Mouse (Mus musculus): ENCODE results near the gene Osbp. TPM values are rescaled to one million over a fixed set of nuclear protein-coding genes. Genes with fewer than 3 reads are reported as not detected.
A peak's percentile ranks its signal among the peaks of the same experiment; 100 is the strongest.

Gene Osbp
- total RNA-seq, 1 experiment from 2014 or later, result 35.0 TPM

- ATAC-seq (replicated peaks in 1 of 2; ENCODE audit: insufficient read depth in 1 of 2, low FRiP score in 2 of 2, low TSS enrichment in 1 of 2, low read depth in 1 of 2, poor library complexity in 2 of 2, severe bottlenecking in 2 of 2), result no peak
These were observed 40.7 kb downstream of the Osbp start for GRCm38 (mm10) chr19:12006361-12006947.

GRCm38 (mm10) chr19:12007105-12007931, 41.6 kb downstream of the Osbp start:
- ATAC-seq (replicated peaks in 1 of 2; ENCODE audit: insufficient read depth in 1 of 2, low FRiP score in 2 of 2, low TSS enrichment in 1 of 2, low read depth in 1 of 2, poor library complexity in 2 of 2, severe bottlenecking in 2 of 2), result no peak

- ATAC-seq (replicated peaks in 1 of 2; ENCODE audit: insufficient read depth in 1 of 2, low FRiP score in 2 of 2, low TSS enrichment in 1 of 2, low read depth in 1 of 2, poor library complexity in 2 of 2, severe bottlenecking in 2 of 2), result no peak
These were observed 43.0 kb downstream of the Osbp start for GRCm38 (mm10) chr19:12008410-12009380.

DNA sequence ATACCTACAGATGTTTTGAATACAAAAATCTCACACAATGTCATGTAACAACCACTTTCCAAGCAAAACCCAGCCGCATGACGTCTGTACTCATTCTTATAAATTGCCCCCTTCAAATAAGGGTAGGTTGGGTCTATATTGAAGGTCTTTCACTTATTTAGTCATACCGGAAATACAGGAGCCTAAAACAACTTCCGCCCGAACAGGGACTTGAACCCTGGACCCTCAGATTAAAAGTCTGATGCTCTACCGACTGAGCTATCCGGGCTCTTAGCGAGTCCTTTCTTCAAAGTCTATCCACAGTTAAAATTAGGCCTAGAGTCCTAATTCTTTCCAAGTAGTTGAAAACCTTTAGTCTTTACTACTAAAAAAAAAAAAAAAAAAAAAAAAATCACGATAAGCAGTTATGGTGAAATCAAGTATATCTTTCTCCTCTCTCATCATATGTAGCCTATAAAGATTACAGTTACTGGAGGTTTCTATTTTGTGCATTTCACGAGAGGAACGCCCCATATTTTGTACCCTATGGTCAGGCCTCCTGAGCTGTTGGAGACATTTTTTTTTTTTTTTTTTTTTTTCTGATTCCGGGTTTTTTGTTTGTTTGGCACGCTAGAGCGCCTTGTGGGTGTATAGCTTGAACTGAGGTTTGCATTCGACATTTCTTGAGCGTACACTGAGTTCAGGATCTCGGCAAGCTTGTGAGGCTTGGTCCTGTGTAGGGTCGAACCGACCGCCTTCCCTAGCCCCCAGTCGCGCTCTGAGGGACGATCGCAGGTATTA, 44.0 kb downstream of the Osbp start:
- no peak for ATAC-seq (replicated peaks in 1 of 2; ENCODE audit: insufficient read depth in 1 of 2, low FRiP score in 2 of 2, low TSS enrichment in 1 of 2, low read depth in 1 of 2, poor library complexity in 2 of 2, severe bottlenecking in 2 of 2)

DNA sequence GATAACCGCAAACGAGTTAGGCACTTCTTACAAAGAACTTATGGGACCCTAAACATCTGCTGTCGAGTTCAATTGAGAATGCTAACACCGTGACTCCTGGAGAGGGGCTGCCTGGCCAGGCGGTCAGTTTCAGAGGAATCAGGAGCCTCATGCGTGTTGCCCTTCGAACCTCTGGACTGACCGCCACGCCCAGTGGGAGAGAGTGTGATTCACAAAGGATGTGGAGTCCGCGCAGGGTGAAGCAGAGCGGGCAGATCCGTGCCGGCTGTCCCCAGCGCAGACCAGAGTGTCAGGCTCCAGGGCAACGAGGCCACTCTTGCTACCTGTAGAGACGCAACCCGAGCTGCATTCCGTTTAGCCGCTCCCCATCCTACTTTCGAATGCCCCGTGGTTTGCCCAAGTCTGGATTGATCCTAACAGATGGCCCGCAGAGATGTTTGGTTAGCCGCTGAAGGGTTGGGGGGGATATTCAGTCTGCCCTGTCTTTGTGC, 44.6 kb downstream of the Osbp start:
- peak in 1 of 2 experiments; percentile 4; a peak in 1 of 4 replicates for ATAC-seq (replicated peaks in 1 of 2; ENCODE audit: insufficient read depth in 1 of 2, low FRiP score in 2 of 2, low TSS enrichment in 1 of 2, low read depth in 1 of 2, poor library complexity in 2 of 2, severe bottlenecking in 2 of 2)

DNA sequence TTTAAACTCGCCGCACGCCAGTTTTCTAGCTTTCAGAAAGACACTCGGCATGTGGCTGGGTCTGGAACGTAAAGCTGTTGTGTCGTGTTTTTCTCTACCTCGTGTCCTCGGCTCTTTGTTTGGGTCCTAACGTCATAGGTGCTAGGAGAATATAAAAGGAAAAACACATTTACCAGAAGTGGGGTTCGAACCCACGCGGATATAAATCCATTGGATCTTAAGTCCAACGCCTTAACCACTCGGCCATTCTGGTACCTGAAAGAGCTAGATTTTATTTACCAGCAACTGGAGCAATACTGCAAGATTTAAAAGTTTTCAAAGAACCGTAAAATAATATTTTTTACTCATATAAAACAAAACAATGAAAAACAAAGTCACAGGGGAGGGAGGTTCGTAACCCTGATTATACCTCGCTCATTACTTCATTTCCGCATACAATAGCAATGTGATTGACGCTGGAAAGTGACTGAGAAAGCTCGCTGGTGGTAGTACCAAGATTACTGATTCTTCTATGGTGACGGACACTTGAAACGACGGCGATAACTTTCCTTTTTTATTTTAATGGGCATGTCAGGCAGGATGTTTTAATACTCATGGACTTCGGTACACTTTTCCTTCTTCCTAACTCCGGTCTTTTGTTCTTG, 45.3 kb downstream of the Osbp start:
- ATAC-seq (replicated peaks in 1 of 2; ENCODE audit: insufficient read depth in 1 of 2, low FRiP score in 2 of 2, low TSS enrichment in 1 of 2, low read depth in 1 of 2, poor library complexity in 2 of 2, severe bottlenecking in 2 of 2), result peak; percentile 13 to 26

GRCm38 (mm10) chr19:12011560-12012556, 46.1 kb downstream of the Osbp start:
- peak; percentile 35 to 48 for ATAC-seq (replicated peaks in 1 of 2; ENCODE audit: insufficient read depth in 1 of 2, low FRiP score in 2 of 2, low TSS enrichment in 1 of 2, low read depth in 1 of 2, poor library complexity in 2 of 2, severe bottlenecking in 2 of 2)

DNA sequence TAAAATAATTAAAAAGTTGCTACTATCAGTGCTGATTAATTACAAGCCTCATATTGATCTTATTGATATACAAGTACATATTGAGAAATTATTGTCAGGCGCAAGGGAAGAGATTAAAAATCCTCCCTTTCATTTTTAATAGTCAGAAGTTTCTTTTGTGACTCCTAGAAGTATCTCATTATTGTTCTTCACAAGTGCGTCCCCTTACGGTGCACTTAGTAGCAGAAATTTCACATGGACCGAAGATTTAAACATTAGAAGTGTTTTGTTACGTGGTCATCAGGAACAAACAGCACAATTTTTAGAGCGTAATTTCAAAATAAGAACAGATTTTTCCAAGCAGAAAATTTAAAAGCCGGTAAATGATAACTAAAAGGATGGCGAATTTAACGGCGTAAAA, 46.9 kb downstream of the Osbp start:
- ATAC-seq (replicated peaks in 1 of 2; ENCODE audit: insufficient read depth in 1 of 2, low FRiP score in 2 of 2, low TSS enrichment in 1 of 2, low read depth in 1 of 2, poor library complexity in 2 of 2, severe bottlenecking in 2 of 2), result no peak

- ATAC-seq (replicated peaks in 1 of 2; ENCODE audit: insufficient read depth in 1 of 2, low FRiP score in 2 of 2, low TSS enrichment in 1 of 2, low read depth in 1 of 2, poor library complexity in 2 of 2, severe bottlenecking in 2 of 2), result no peak; a peak in 1 of 4 replicates
These were observed 47.5 kb downstream of the Osbp start for GRCm38 (mm10) chr19:12013228-12013627.

DNA sequence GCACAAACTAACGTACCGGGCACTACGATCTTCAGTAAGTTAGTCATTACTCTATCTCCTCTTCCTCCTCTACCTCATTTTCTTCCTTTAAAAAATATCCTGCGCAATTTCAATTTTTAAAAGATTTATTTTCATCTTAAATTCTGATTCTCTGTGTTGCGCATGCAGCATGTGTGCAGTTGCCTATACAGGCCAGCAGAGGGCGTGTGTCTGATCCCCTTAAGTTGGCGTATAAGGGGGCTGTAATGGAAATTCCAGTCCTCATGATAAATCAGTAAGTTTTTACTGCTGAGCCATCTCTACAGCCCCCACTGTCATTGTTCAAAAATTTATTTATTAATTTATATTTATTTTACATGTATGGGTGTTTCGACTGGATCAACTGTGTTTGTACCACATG, 50.0 kb downstream of the Osbp start:
- no peak for ATAC-seq (replicated peaks in 1 of 2; ENCODE audit: insufficient read depth in 1 of 2, low FRiP score in 2 of 2, low TSS enrichment in 1 of 2, low read depth in 1 of 2, poor library complexity in 2 of 2, severe bottlenecking in 2 of 2)

DNA sequence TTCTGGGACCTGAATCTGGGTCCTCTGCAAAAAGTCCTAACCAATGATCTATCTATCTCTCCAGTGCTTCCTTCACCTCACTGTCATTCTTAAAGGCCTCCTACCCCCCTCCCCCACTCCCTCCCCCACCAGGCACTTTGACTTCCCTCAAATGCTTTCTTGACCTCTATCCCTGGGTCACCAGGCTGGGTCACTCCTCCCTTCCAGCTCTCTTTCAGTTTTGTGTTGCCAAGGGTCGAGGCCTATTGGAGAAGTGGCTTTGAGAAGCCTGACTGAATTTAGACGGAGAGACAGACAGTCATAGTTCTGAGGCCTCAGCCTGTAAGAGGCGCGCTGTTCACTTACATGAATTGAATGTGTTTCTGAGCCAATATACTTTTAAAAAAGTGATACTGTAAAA, 50.5 kb downstream of the Osbp start:
- ATAC-seq (replicated peaks in 1 of 2; ENCODE audit: insufficient read depth in 1 of 2, low FRiP score in 2 of 2, low TSS enrichment in 1 of 2, low read depth in 1 of 2, poor library complexity in 2 of 2, severe bottlenecking in 2 of 2), result no peak

DNA sequence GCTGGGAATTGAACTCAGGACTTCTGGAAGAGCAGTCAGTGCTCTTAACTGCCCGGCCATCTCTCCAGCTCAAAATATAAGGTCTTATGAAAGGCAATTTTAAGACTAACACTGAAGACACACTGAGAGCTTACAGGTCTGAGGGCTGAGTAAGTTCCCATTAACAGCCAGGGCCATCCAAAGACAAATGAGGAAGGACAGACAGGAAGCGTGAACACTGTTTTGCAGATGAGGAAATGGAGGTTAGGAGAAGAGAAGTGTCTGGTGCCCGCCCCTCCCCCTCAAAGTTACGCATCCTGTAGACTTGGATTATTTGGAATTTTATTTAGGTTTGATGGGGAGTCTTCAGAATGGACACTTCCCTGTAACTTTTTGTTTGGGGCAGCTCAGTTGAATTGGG, 58.4 kb downstream of the Osbp start:
- peak; percentile 59 to 86 for ATAC-seq (replicated peaks in 1 of 2; ENCODE audit: insufficient read depth in 1 of 2, low FRiP score in 2 of 2, low TSS enrichment in 1 of 2, low read depth in 1 of 2, poor library complexity in 2 of 2, severe bottlenecking in 2 of 2)

- no peak for ATAC-seq (replicated peaks in 1 of 2; ENCODE audit: insufficient read depth in 1 of 2, low FRiP score in 2 of 2, low TSS enrichment in 1 of 2, low read depth in 1 of 2, poor library complexity in 2 of 2, severe bottlenecking in 2 of 2)
These were observed 59.6 kb downstream of the Osbp start for GRCm38 (mm10) chr19:12025333-12025732.

DNA sequence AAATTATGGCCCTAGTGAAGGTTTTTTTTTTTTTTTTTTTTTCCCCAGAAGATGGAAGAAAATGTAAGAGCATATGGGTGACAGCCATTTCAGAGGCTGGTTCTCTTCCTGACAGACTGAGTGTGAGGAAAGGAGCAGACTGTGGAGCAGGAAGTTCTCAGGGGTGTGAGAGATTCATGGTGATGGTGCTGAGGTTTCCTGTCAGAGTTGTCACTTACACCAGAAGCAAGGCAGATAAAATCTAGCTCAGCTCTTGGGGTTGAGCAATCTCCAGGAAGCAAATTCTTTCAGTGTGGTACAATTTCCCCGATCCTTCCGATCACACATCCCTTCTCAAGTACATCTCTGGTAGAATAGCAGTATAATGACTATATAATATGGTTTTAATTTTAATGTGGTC, 60.9 kb downstream of the Osbp start:
- peak; percentile 58 to 78; a peak in 3 of 4 replicates for ATAC-seq (replicated peaks in 1 of 2; ENCODE audit: insufficient read depth in 1 of 2, low FRiP score in 2 of 2, low TSS enrichment in 1 of 2, low read depth in 1 of 2, poor library complexity in 2 of 2, severe bottlenecking in 2 of 2)

GRCm38 (mm10) chr19:12037727-12038126, 72.0 kb downstream of the Osbp start:
- no peak for ATAC-seq (replicated peaks in 1 of 2; ENCODE audit: insufficient read depth in 1 of 2, low FRiP score in 2 of 2, low TSS enrichment in 1 of 2, low read depth in 1 of 2, poor library complexity in 2 of 2, severe bottlenecking in 2 of 2)

Measured in hematopoietic stem cell, adult 5-6 weeks (primary cell).